Mouse (Mus musculus): ENCODE data around the gene Plvap.

DNA sequence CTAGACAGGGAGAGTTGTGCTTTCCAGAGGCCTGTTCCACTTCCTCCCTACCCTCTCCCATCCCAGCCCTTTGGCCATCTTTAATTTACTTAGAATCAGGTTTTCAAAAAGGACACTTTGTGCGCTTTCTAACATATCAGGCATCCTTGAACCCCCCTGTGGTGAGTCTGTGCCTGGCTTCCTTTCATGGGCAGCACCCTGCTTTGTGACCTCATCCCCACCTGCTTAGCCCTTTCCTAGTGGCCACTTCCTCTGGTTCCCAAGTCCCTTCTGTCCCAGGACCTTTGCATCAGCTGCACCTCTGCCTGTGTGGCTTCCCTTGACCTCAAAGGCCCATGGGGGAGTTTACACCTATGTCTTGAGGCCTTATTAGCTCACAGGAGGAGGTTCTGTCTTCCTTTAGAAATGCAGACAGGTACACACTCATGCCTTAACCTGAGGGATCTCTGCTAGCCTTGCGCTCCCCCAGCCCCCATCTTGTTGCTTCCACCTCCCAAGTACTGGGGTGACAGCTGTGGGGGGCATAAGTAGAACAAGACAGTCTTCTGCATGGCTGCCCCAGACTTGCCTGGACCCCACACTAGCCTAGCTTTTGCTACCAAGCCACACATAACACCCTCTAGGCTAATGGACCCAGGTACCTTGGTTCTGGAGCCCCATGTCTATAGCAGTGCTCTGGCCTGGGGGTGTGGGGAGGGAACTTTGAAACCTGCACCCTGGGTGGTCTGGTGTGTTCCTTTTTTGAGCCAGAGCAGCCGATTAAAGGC lies 41.2 kb downstream of the Plvap start:
- TF ChIP-seq CTCF (IDR thresholded peaks at IDR 0.05; ENCODE audit: control insufficient read depth, insufficient read depth, low read length): no peak
- no peak for TF ChIP-seq POLR2A (IDR thresholded peaks at IDR 0.05; ENCODE audit: borderline replicate concordance, control insufficient read depth, low read depth, low read length)

All from bone marrow, adult 2 months (tissue).